Mouse (Mus musculus): Measurements from ENCODE around the gene Trp53rka.

- TF ChIP-seq POLR2A (IDR thresholded peaks at IDR 0.05; ENCODE audit: borderline replicate concordance, control insufficient read depth, low read depth, low read length) (no peak), CTCF (IDR thresholded peaks at IDR 0.05; ENCODE audit: control insufficient read depth, insufficient read depth, low read length) (no peak)
Measured at GRCm38 (mm10) chr2:165510466-165510865, 17.3 kb upstream of the Trp53rka start.
